Mouse (Mus musculus) limb, embryonic 11.5 days (tissue): ENCODE measurements at regions not wholly inside any gene's neighbourhood (a gene's known extent, or its start where the extent isn't known, plus 50 kb on each side); places are given as distances from the start of the nearest gene placed in this dataset.
A peak's percentile ranks its signal among the peaks of the same experiment; 100 is the strongest.

ENCODE experiments used
- ATAC-seq: fragments of 200-750 bp; cut with Nextera tagmentation; 2 replicates; pipeline ENCODE4 v1.8.0; 2017; ENCODE audit warnings: low read depth; ENCODE audit not compliant: insufficient number of reproducible peaks, low FRiP score, low TSS enrichment
- DNase-seq: peaks from one replicate; pipeline ENCODE4 v3.0.0-alpha.2; 2015; ENCODE audit warnings: low spot score
- H3K27ac ChIP-seq: fragments of 300-500 bp; sonication (generic); replicated peaks from 2 replicates; pipeline ENCODE4 v1.5.1; 2014; ENCODE audit warnings: low read depth, mild to moderate bottlenecking, low read length
- H3K27me3 ChIP-seq: fragments of 300-500 bp; sonication (generic); 2 replicates; pipeline ENCODE4 v1.6.1; 2014; ENCODE audit warnings: mild to moderate bottlenecking, low read length, mixed read lengths; ENCODE audit not compliant: control insufficient read depth, insufficient read depth
- H3K36me3 ChIP-seq: fragments of 300-500 bp; sonication (generic); 2 replicates; pipeline ENCODE4 v1.6.1; 2014; ENCODE audit warnings: mild to moderate bottlenecking, low read length, moderate library complexity, mixed read lengths; ENCODE audit not compliant: control insufficient read depth, insufficient read depth
- H3K4me1 ChIP-seq: fragments of 300-500 bp; sonication (generic); 2 replicates; pipeline ENCODE4 v1.6.1; 2014; ENCODE audit warnings: low read length, mixed read lengths; ENCODE audit not compliant: control insufficient read depth, insufficient read depth
- H3K4me2 ChIP-seq: fragments of 300-500 bp; sonication (generic); 2 replicates; pipeline ENCODE4 v1.6.1; 2014; ENCODE audit warnings: low read depth, mild to moderate bottlenecking, moderate library complexity; ENCODE audit not compliant: severe bottlenecking
- H3K4me3 ChIP-seq: fragments of 300-500 bp; sonication (generic); 2 replicates; pipeline ENCODE4 v1.5.1; 2014; ENCODE audit warnings: low read depth, low read length
- H3K9ac ChIP-seq: fragments of 300-500 bp; sonication (generic); 2 replicates; pipeline ENCODE4 v1.6.1; 2014; ENCODE audit warnings: mild to moderate bottlenecking, low read length
- H3K9me3 ChIP-seq: fragments of 300-500 bp; sonication (generic); 2 replicates; pipeline ENCODE4 v1.6.1; 2016; ENCODE audit warnings: low read length; ENCODE audit not compliant: control insufficient read depth
- WGBS: fragments of 180-500 bp; shearing (Covaris S2); extraction: QIAGEN DNeasy Blood & Tissue Kit; methylation state at CpG from one replicate; pipeline ENCODE4 v1.1.7; 2014; 5-methylcytosine and 5-hydroxymethylcytosine counted together

- DNase-seq = no peak
- 89% methylated on average over 4 of the region's 4 CpGs for WGBS
Measured at GRCm38 (mm10) chr3:83575526-83575925, 190.6 kb upstream of the Sfrp2 start.

DNA sequence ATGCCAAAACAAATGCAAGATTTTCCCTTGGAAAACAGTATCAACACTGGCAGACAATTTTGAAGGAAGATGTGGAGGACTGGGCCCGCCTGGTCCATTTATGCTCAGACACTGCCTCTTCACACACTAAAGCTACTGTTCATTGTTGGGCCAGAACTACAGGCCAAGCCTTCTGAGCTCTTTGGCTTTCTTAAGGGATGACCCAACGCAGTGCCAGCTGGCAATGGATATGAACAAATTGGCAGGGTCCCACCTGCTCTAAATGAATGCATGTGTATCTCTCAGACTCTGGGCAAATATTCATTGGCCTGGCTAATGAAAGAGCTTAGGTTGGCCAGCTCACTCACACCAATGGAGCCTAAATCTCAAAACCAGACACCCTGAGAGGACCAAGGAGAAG lies 190.0 kb upstream of the Sfrp2 start:
- WGBS = 94% methylated on average over 2 of the region's 2 CpGs
- Histone ChIP-seq H3K4me2 (no peak overlapping the region), H3K9ac (no peak overlapping the region), H3K36me3 (no peaks in the 10 kb centered on the region), H3K27me3 (no peaks in the 10 kb centered on the region), H3K4me1 (peaks cover 4% of the 10 kb centered on the region; the same call in 1 of the 2 replicates), H3K4me3 (no peak overlapping the region), H3K9me3 (no peaks in the 10 kb centered on the region), H3K27ac (no peak overlapping the region)
- DNase-seq (no peak), ATAC-seq (no peak)

More at GRCm38 (mm10) chr3:83575526-83575925, 190.6 kb upstream of the Sfrp2 start:
- H3K9me3 ChIP-seq = no peaks in the 10 kb centered on the region
- H3K9ac ChIP-seq = no peak overlapping the region
- ATAC-seq = no peak
- no peak overlapping the region for H3K4me3 ChIP-seq
- H3K4me1 ChIP-seq = no peaks in the 10 kb centered on the region; the same call in 1 of the 2 replicates
- no peaks in the 10 kb centered on the region for H3K36me3 ChIP-seq
- H3K27me3 ChIP-seq = no peaks in the 10 kb centered on the region
- H3K27ac ChIP-seq = no peak overlapping the region
- no peak overlapping the region for H3K4me2 ChIP-seq

- DNase-seq = peak; percentile 40
- H3K36me3 ChIP-seq = no peaks in the 10 kb centered on the region
- ATAC-seq = no peak
- no peak overlapping the region for H3K4me2 ChIP-seq
- 39% methylated on average over 4 of the region's 4 CpGs for WGBS
- H3K4me1 ChIP-seq = peaks cover 4% of the 10 kb centered on the region; the same call in 1 of the 2 replicates
- no peaks in the 10 kb centered on the region for H3K9me3 ChIP-seq
- H3K9ac ChIP-seq = no peak overlapping the region
- H3K27ac ChIP-seq = no peak overlapping the region
- no peaks in the 10 kb centered on the region for H3K27me3 ChIP-seq
- H3K4me3 ChIP-seq = no peak overlapping the region
Measured at GRCm38 (mm10) chr3:83580766-83581165, 185.4 kb upstream of the Sfrp2 start.

DNA sequence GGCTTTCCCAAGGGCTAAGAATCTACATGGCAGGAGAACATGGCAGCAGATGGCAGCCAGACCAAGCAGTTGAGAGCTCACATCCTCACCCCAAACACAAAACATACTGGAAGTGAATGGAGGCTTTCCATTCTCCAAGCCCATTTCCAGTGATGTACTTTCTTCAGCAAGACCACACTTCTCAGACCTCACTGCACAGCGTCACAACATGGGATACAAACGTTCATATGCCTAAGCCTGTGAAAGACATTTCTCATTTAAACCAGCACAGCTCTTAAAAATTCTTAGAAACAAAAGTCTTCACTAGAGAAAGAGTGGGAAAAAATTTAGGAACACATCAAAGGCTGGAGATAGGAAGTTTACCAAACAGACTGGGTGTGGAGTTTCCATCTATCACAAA lies 183.9 kb upstream of the Sfrp2 start:
- H3K27me3 ChIP-seq = no peaks in the 10 kb centered on the region
- ATAC-seq (no peak), DNase-seq (no peak)
- H3K9me3 ChIP-seq = no peaks in the 10 kb centered on the region
- no peak overlapping the region for H3K4me2 ChIP-seq
- H3K27ac ChIP-seq = no peak overlapping the region
- no peak overlapping the region for H3K9ac ChIP-seq
- peaks cover 4% of the 10 kb centered on the region; the same call in 1 of the 2 replicates for H3K4me1 ChIP-seq
- no peaks in the 10 kb centered on the region for H3K36me3 ChIP-seq
- no peak overlapping the region for H3K4me3 ChIP-seq
- WGBS = 95% methylated on average over 2 of the region's 2 CpGs

DNA sequence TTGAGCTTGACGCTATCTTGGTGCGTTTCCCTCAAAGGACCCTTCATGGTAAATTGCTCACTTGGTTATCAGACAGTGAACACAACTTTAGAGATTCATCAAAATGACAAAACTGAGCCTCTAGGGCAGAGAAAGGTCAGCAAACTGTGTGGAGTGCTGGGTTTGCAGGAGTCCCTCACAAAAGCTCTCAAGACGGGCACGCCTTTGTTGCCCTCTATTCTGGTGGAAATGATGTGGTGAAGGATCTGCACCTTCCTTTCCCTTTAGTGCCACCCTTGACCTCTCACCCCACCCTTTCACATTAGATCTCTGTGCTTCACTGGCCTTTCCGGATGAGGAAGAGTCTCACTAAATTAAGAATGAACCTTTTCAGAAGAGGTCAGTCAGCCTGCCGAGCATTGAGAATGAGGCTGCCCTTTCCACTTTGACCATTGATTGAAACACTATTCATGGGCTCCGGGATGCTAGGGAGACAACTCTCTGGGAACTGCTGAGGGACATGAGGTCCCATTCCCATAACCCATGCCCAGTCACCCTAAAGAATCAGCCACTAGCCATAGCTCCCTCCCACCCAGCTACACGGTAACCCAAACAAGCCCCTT lies 182.9 kb upstream of the Sfrp2 start:
- Histone ChIP-seq H3K4me2 (no peak overlapping the region), H3K4me3 (no peak overlapping the region), H3K27ac (no peak overlapping the region), H3K9me3 (no peaks in the 10 kb centered on the region), H3K9ac (no peak overlapping the region), H3K36me3 (no peaks in the 10 kb centered on the region), H3K27me3 (no peaks in the 10 kb centered on the region), H3K4me1 (peaks cover 4% of the 10 kb centered on the region; the same call in 1 of the 2 replicates)
- 71% methylated on average over 8 of the region's 8 CpGs for whole genome bisulfite sequencing
- DNase-seq = no peak
- no peak for ATAC-seq

- no peaks in the 10 kb centered on the region for H3K36me3 ChIP-seq
- H3K4me2 ChIP-seq = no peak overlapping the region
- no peaks in the 10 kb centered on the region for H3K27me3 ChIP-seq
- no peak overlapping the region for H3K27ac ChIP-seq
- 91% methylated on average over 5 of the region's 5 CpGs for WGBS
- no peaks in the 10 kb centered on the region for H3K9me3 ChIP-seq
- ATAC-seq (no peak), DNase-seq (no peak)
- no peak overlapping the region for H3K9ac ChIP-seq
- no peaks in the 10 kb centered on the region for H3K4me1 ChIP-seq
- no peak overlapping the region for H3K4me3 ChIP-seq
Measured at GRCm38 (mm10) chr3:83586086-83586485, 180.0 kb upstream of the Sfrp2 start.

DNA sequence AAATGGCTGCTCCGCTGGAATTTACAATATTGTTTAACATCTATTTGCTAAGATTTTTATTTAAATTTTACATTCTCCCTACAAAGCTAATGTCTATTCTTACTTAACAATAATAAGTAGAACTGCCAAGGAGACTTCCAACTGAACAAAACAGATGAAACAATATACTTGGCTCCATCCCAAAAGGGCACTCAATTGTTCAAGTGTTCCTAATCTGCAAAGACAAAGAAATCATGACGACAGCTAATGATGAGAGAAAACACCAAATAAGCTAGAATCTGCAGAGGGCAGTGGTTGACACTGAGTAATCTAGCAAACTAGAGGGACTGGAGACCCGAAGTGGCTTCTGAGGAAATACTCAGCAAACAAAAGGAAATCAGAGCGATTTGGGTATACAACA lies 179.6 kb upstream of the Sfrp2 start:
- Histone ChIP-seq H3K27me3 (no peaks in the 10 kb centered on the region), H3K9ac (no peak overlapping the region), H3K4me1 (no peaks in the 10 kb centered on the region), H3K9me3 (no peaks in the 10 kb centered on the region), H3K4me3 (no peak overlapping the region), H3K27ac (no peak overlapping the region), H3K4me2 (no peak overlapping the region), H3K36me3 (no peaks in the 10 kb centered on the region)
- WGBS = 85% methylated on average over 4 of the region's 4 CpGs
- DNase-seq = no peak
- ATAC-seq = no peak

GRCm38 (mm10) chr3:83589127-83589526 lies 177.0 kb upstream of the Sfrp2 start:
- Histone ChIP-seq H3K9ac (no peak overlapping the region), H3K4me1 (no peaks in the 10 kb centered on the region), H3K27me3 (no peaks in the 10 kb centered on the region), H3K27ac (no peak overlapping the region), H3K4me2 (no peak overlapping the region), H3K4me3 (no peak overlapping the region), H3K36me3 (no peaks in the 10 kb centered on the region), H3K9me3 (no peaks in the 10 kb centered on the region)
- DNase-seq = no peak
- ATAC-seq = no peak
- WGBS = 37% methylated on average over 8 of the region's 8 CpGs

DNA sequence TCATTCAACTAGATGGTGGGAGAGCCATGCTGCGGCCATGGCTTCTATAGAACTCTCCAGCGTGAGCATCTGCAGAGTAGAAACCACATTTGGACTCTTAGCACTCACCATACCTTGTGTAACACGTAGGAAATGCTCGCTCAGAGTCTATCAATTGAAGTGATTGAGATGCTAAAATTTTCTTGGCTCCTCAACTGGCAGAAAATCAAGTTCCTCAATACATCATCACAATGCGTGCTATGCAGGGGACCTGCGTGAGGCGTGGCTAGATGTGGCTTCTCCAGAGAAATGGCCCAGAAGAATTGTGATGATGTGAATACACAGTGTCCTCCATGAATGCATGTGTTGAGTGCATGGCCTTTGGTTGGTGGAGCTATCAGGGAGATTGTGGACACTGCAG lies 174.9 kb upstream of the Sfrp2 start:
- Histone ChIP-seq H3K27ac (no peak overlapping the region), H3K4me3 (no peak overlapping the region), H3K4me2 (no peak overlapping the region), H3K9ac (no peak overlapping the region), H3K27me3 (no peaks in the 10 kb centered on the region), H3K9me3 (no peaks in the 10 kb centered on the region), H3K4me1 (no peaks in the 10 kb centered on the region), H3K36me3 (no peaks in the 10 kb centered on the region)
- ATAC-seq = no peak
- WGBS = 92% methylated on average over 7 of the region's 7 CpGs
- DNase-seq = no peak
